Mouse (Mus musculus) Muller cell, postnatal 12 days (primary cell): ENCODE measurements at regions not wholly inside any gene's neighbourhood (a gene's known extent, or its start where the extent isn't known, plus 50 kb on each side); places are given as distances from the start of the nearest gene placed in this dataset.

ENCODE experiments used
- DNase-seq: peaks from one replicate; pipeline ENCODE4 v3.0.0-alpha.2; 2015; ENCODE audit errors: inconsistent ontology term

- no peak for DNase-seq
Observed at GRCm38 (mm10) chr9:60995096-60995495, 200.8 kb downstream of the Uaca start.

DNA sequence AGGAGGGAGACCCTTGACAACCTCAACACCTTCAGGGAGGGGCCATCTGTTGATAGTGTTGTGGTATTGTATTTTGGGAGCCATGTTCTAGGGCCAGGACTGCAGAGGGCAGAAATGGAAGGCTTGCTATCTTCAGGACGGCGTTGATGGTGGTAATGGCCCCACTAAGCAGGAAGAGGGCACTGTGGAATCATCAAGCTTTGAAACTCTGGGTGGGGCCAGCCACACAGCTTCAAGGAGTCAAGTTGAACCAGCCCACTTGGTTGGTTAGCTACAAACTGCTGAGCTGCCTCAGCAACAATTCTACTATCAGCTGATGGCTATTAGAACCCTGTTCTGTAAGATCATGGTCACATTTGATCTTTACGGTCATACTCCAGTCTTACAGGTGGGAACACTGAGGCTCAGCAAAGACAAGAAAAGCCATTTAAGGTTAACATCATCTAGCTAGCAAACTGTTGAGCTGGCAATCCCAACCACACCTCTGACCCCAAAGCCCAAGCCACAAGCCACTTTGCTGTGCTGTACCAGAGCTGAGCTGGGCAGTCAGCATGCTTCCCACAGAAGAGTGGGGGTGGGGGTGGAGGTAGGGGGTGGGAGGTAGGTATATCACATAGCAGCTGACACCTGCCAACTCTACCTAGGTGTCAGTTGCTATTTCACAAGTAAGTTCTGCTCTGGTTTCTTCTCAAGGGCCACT lies 203.9 kb downstream of the Uaca start:
- no peak for DNase-seq

DNA sequence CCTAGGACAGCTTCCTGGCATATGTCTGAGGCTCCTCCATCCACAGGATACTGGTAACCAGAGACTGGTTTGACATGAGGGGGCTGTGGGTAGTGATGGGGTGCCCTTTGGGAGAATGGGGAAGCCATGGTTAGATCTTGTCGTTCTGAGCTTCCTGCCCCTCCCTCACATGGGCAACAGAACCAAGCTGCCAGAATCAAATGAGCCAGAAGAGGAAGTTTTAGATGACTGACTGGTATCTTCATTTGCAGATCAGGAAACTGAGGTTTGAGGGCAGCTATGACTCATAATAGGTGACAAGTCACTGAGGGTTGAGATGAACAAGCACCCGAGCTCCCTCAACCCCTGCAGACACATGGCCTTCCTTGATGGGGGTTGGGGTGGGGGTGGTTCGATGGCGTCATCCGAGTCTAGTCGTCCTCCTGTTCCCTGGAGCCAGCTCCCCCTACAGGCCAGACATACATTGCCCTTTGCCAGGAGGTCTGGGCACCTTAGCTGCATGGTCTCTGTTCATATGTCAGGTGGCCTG lies 204.7 kb downstream of the Uaca start:
- peak; percentile 33 for DNase-seq

DNA sequence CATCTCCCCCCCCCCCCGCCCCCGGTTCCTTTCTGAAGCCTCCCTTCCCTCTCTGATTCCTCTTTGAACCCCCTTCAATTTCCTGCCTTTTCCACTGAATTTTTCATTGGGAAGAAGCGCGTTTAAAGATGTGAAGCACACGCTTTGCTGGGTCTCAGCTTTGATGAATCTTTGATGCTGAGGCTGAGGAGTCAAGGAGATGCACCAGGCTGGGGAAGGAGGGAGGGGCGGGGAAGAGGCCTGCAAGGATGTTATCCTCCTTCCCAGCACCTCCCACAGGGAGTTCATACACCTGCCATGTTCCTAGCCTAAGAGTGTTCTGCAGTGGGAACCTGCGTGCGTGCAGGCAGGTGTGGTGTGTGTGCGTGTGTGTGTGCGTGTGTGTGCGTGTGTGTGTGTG lies 205.9 kb downstream of the Uaca start:
- no peak for DNase-seq

- no peak for DNase-seq
Observed at GRCm38 (mm10) chr9:61002572-61002971, 208.2 kb downstream of the Uaca start.

DNA sequence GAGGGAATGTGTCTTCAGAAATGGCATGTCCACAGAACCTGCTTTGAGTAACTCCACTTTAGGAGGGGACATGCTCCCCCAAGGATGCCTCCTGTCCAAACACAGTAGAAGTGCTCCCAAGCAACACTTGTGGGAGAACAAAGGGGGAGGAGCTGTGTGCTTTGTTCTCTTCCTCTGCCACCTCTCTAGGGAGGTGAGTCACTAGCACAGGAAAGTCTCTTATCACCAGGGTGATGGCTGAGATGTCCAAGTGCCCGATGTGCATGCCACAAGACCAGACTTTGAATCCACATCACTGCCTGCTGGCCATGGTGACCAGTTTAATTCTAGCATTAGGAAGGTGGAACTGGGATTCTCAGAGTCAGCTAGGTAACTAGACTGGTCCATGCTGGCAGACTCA lies 214.1 kb downstream of the Uaca start:
- no peak for DNase-seq

- DNase-seq, result no peak
Observed at GRCm38 (mm10) chr9:61011066-61011465, 216.7 kb downstream of the Uaca start.

DNA sequence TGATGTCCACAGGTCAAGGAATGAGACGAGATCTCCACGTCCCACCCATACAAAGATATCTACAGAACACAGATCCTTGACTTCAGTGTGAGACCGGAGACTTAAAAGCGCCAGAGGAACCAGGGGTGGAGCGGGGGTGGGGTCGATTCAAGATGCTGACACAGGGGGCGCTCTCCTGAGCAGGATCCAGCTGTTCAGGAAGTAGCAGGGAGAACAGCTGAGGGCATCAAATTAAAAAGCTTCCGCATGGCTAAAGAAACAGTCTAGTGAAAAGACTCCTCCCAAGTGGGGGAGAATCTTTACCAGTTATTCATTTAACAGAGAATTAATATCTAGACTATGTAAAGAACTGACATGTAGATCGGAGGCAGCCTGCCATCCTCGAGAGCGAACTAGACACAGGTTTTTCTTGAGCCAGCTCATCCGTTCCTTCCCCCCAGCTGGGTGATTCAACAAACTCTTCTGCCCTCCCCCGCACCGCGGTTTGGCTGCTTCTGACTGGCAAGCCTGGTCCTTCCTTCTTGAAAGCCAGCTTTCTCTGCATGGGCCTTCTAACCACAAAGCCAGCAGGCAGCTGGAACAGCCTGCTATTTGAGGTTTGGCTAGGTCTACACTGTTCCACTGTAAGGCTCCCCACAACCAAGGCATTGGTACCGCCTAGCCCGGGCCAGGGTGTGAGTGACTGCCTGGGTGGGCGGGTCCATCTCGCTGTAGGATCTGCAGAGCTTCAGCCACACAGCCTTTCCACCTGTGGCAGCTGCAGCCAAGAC lies 218.6 kb downstream of the Uaca start:
- peak; percentile 100 for DNase-seq

DNA sequence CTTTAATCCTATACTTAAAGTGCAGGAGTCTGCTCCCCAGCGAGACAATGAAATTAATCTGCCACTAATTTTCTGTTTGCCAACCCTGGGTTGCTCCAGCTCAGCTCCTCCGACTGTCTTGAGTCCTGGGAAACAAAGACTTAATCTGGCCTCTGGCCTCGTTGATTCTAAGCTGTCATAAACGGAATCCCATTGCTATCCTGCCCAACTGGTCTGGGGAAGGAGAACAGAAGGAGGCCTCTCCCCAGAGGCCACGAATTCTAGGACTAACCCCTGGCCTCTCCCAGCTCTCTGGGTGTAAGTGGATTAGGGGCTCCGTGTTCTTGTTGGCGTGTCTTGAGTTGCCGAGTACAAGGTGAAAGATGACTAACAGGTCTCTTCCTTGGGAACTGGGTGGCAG lies 219.8 kb downstream of the Uaca start:
- DNase-seq, result no peak

DNA sequence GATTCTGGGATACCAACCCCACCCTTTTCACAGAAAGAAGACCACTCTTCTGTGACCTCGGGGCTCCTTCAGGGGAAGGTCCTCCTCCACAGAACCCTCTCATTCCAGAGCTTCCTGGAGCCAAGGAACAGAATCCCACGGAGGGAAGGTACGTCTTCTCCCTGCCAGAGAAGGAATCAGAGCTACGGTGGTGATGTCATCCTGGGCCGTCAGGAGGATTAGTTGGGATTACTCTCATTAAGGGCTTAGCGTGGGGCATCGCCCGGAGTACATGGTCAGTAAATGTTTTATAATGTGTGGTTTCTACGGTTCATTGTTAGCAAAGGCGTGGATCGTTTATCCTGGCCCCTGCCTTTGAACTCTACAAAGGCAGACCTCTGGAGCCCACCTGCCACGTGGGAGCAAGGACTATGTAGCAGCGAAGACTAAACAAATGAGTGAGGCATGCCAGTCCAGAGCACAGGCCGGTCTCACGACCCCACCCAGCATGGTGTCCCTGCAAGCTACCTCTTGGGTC lies 221.1 kb downstream of the Uaca start:
- no peak for DNase-seq

GRCm38 (mm10) chr9:61016673-61017072 lies 222.3 kb downstream of the Uaca start:
- DNase-seq, result peak; percentile 96

DNA sequence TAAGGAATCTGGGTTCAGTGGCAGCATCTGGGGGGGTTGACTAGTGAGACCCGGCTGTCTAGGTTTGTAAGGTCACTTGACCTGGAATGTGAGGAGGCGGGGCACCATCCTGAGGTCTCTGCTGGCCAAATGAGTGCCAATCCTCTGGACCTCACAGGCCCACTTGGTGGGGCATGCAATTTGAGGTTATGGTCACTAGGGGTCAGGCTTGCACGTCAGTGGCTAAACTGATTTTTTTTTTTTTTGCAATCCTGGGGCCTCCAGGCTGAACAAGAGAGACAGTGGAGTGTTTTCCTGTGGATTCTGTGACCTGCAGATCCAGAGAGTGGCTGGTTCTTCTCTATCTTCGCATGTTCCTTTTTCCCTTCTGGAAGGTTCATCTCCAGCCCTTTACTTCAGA lies 225.6 kb downstream of the Uaca start:
- DNase-seq, result no peak

GRCm38 (mm10) chr9:61021810-61022209 lies 227.5 kb downstream of the Uaca start:
- DNase-seq, result no peak

- DNase-seq, result no peak
Observed at GRCm38 (mm10) chr9:61022371-61023026, 228.2 kb downstream of the Uaca start.

DNA sequence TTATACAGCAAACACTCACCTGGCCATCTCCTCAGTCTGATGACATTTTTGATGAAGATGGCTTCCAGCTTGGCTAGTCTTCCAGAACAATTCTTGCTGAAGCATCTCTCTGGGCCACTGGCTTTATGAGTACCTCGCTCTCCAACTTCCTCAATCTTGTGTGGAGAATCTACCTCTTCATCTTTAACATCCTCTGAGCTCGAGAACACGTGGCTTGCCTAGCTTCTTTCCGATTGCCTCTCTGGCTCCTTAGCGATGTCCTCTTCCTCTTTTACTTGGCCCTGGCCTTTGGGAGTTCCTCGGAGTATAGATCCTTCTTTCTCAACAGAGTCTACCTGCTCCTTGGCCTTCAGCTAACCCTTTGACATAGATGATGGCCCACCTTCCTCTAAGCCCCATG lies 231.0 kb downstream of the Uaca start:
- no peak for DNase-seq

DNA sequence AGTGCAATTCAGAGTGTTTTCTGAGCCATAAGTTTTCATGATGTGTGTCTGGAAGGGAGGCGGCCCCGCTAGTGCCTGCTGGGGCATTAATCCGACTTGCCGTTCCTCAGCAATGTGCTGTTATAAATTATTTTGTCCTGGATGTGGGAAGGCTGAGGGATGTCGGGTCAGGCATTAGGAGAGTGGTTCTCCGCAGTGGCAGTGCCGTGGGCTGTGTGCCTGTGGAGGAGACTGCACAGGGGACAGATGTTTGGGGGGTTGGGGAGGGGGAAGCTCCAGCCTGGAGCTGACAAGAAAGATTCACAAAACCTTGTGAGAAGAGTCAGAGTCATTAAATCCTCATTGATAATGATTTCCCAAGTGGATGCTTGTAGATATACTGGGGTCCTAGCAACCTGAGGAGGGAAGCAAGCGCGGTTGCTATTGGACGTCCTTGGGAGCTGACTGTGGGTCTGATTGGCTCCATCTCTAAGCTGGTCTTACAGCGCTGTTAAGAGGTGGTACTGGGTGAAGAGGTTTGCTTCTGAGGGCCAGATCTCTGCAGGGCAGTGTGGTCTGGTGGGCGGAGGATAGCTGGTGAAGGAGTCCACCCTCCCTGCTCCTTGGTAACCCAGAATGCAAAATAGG lies 234.5 kb downstream of the Uaca start:
- no peak for DNase-seq

- DNase-seq, result peak; percentile 75
Observed at GRCm38 (mm10) chr9:61031699-61032447, 237.5 kb downstream of the Uaca start.

DNA sequence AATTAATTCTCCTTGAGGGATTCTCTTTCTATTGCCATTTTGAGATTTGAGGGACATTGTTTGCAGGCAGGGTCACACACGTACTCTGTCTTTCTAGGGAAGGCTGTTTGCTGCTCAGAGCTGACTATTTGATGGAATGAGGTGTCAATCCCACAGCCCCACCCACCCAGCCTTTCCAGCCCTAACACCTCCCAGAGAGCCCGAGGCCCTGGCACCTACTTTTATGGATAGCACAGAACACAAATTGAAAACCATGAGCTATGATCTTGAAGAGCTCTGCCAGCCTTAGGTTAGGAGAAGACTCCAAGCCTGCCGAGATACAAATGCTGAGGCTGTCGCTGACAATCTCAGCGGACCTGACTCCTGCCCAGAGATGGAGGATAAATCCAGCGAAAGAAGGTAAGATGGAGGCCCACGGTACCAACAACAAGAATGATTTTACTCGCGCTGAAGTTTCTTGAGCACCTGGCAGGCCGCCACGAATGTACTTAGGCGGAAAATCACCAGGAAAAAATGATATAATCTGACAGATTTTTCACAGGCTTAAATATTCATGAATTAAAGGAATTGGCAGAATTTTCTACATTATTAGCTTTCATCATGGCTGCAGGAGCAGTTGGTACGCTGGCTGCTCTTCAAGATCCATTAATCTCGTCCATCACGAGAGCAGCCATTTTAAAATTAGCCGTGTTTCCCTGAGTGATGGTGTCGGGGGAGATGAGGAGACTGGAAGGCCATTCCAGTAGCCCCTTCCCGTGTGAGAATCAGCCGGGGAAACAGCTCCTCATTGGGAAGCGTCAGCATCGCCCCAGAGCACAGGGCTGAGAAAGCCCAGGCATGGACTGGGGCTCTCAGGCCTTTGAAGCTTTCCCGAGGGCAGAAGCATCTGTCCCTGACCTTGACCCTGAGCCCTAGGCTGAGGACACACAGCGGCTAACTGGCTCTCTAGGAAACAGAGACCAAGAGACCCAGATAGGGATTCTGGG lies 238.4 kb downstream of the Uaca start:
- DNase-seq, result no peak

- no peak for DNase-seq
Observed at GRCm38 (mm10) chr9:61033593-61033992, 239.3 kb downstream of the Uaca start.

- DNase-seq, result no peak
Observed at GRCm38 (mm10) chr9:61042063-61042462, 247.7 kb downstream of the Uaca start.
